Mouse (Mus musculus) hindbrain, postnatal 0 days (tissue): ENCODE measurements around the gene Cfap70. TPM values are rescaled to one million over a fixed set of nuclear protein-coding genes. Genes with fewer than 3 reads are reported as not detected.
A peak's percentile ranks its signal among the peaks of the same experiment; 100 is the strongest.

Source experiments
- ATAC-seq: fragments of 200-750 bp; cut with Nextera tagmentation; 2 replicates; pipeline ENCODE4 v1.8.0; 2017; ENCODE audit warnings: mild to moderate bottlenecking, moderate TSS enrichment, moderate library complexity
- DNase-seq: peaks from one replicate; pipeline ENCODE4 v3.0.0-alpha.2; 2015; ENCODE audit warnings: low spot score
- H3K27ac ChIP-seq: fragments of 300-500 bp; sonication (generic); 2 replicates; pipeline ENCODE4 v1.5.1; 2014; ENCODE audit warnings: mild to moderate bottlenecking
- H3K27me3 ChIP-seq: fragments of 300-500 bp; sonication (generic); 2 replicates; pipeline ENCODE4 v1.6.1; 2014; ENCODE audit warnings: low read length, mixed read lengths; ENCODE audit not compliant: insufficient read depth
- H3K36me3 ChIP-seq: fragments of 300-500 bp; sonication (generic); 2 replicates; pipeline ENCODE4 v1.6.1; 2014; ENCODE audit warnings: low read length, mixed read lengths; ENCODE audit not compliant: insufficient read depth
- H3K4me1 ChIP-seq: fragments of 300-500 bp; sonication (generic); 2 replicates; pipeline ENCODE4 v1.6.1; 2014; ENCODE audit warnings: antibody characterized with exemption, low read length, mixed read lengths; ENCODE audit not compliant: insufficient read depth
- H3K4me2 ChIP-seq: fragments of 300-500 bp; sonication (generic); 2 replicates; pipeline ENCODE4 v1.6.1; 2014; ENCODE audit warnings: low read depth, mild to moderate bottlenecking, low read length, moderate library complexity, mixed read lengths
- H3K4me3 ChIP-seq: fragments of 300-500 bp; sonication (generic); 2 replicates; pipeline ENCODE4 v1.5.1; 2014; ENCODE audit warnings: low read length
- H3K9ac ChIP-seq: fragments of 300-500 bp; sonication (generic); replicated peaks from 2 replicates; pipeline ENCODE4 v1.6.1; 2014; ENCODE audit warnings: mild to moderate bottlenecking, low read length, moderate library complexity, mixed read lengths
- H3K9me3 ChIP-seq: fragments of 300-500 bp; sonication (generic); 2 replicates; pipeline ENCODE4 v1.6.1; 2016; ENCODE audit warnings: low read length, mixed read lengths
- CTCF ChIP-seq: IDR thresholded peaks from 2 replicates; pipeline ENCODE4 v1.5.1; 2016; ENCODE audit warnings: antibody characterized with exemption, control low read depth, low read depth
- WGBS: fragments of 180-500 bp; shearing (Covaris S2); extraction: QIAGEN DNeasy Blood & Tissue Kit; methylation state at CpG from one replicate; pipeline ENCODE4 v1.1.7; 2014; 5-methylcytosine and 5-hydroxymethylcytosine counted together
- polyA plus RNA-seq: library from polyadenylated mRNA; unstranded; fragments of >200 nt; fragmentation: Nextera tagmentation; extraction: Ambion mirVana; gene quantifications from 2 replicates; pipeline ENCODE4 v1.2.1, GENCODE M21; 2015
- total RNA-seq: library from RNA; depleted of rRNA; stranded (reverse); fragments of >200 nt; gene quantifications from 2 replicates; pipeline ENCODE4 v1.2.3, GENCODE M21; 2014; rRNA removed

The Cfap70 gene
- total and polyA plus RNA-seq, 2 experiments from 2014 or later = 0.31 to 1.8 TPM

GRCm38 (mm10) chr14:20347991-20348541, 104.0 kb downstream of the Cfap70 start, which contains the start of the genes Ecd and Fam149b:
Gene Ecd (minus strand): TSS chr14:20348121.
Gene Fam149b (plus strand): TSS chr14:20348162.
- H3K36me3 ChIP-seq = 0 out of 2 replicates have a peak, but pooled peaks cover 4% of the 10 kb centered on the region
- peak; percentile 99 for ATAC-seq
- peak within 1 kb of the TSS; percentile 94 for H3K27ac ChIP-seq
- peak; percentile 98 for DNase-seq
- peak within 1 kb of the TSS; percentile 86 for H3K4me2 ChIP-seq
- peak within 1 kb of the TSS; percentile 85 for H3K4me3 ChIP-seq
- peak within 1 kb of the TSS; percentile 94 for H3K9ac ChIP-seq
- peaks cover 11% of the 10 kb centered on the region for H3K4me1 ChIP-seq
- under 1% methylated on average over 36 of the region's 42 CpGs for WGBS
- no peaks in the 10 kb centered on the region for H3K9me3 ChIP-seq
- TF ChIP-seq CTCF = peak; percentile 47; the same call in 1 of the 2 replicates
- no peaks in the 10 kb centered on the region for H3K27me3 ChIP-seq

- DNase-seq = no peak
- WGBS = 4% methylated on average over 15 of the region's 15 CpGs
Observed at GRCm38 (mm10) chr14:20347441-20347990, 104.5 kb downstream of the Cfap70 start.

DNA sequence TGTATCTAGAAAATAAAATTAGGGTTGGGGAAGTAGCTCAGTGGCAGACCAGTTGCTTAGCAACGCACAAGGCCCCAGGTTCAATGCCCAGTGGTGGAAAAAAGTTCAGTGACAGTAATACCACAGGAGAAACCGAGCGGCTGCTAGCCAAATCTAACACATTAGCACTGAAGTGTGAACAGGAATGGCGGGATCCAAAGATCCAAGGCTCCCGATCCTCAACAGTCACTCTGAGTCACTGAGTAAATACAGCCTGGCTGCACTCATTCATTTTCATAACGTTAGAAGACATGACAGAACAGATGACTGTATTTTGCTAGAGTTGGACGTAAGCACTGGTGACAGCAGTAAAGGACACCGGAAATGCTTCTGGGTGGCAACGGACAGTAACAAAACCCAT, 106.1 kb downstream of the Cfap70 start:
- ATAC-seq = no peak
- no peak for TF ChIP-seq CTCF
- Histone ChIP-seq H3K9ac (no peak overlapping the region), H3K27ac (no peak overlapping the region), H3K4me1 (peaks cover 11% of the 10 kb centered on the region), H3K9me3 (no peaks in the 10 kb centered on the region), H3K36me3 (0 out of 2 replicates have a peak, but pooled peaks cover 4% of the 10 kb centered on the region), H3K27me3 (no peaks in the 10 kb centered on the region), H3K4me3 (no peak overlapping the region), H3K4me2 (no peak overlapping the region)
- DNase-seq = no peak
- 79% methylated on average over 9 of the region's 9 CpGs for WGBS

More at GRCm38 (mm10) chr14:20347441-20347990, 104.5 kb downstream of the Cfap70 start:
- H3K36me3 ChIP-seq = 0 out of 2 replicates have a peak, but pooled peaks cover 4% of the 10 kb centered on the region
- peaks cover 11% of the 10 kb centered on the region for H3K4me1 ChIP-seq
- peak overlapping the region; percentile 94 for H3K27ac ChIP-seq
- H3K9me3 ChIP-seq = no peaks in the 10 kb centered on the region
- peak; percentile 74 for ATAC-seq
- peak overlapping the region; percentile 94 for H3K9ac ChIP-seq
- H3K27me3 ChIP-seq = no peaks in the 10 kb centered on the region
- H3K4me3 ChIP-seq = peak overlapping the region; percentile 85
- peak overlapping the region; percentile 86 for H3K4me2 ChIP-seq
- no peak for TF ChIP-seq CTCF

Other genes starting within 250 kb of the Cfap70 start
- 0.18 TPM in 1 of 2 replicates, not detected in the other for gene Kcnk16, start 183.0 kb downstream of the Cfap70 start, total RNA-seq
- gene Kcnk16, start 183.0 kb downstream of the Cfap70 start, polyA plus RNA-seq = not detected in 2 replicates
- gene Nudt13, start 157.5 kb downstream of the Cfap70 start, total RNA-seq = 10.3 and 13.4 TPM in 2 replicates
- gene Nudt13, start 157.5 kb downstream of the Cfap70 start, polyA plus RNA-seq = 11.2 and 12.0 TPM in 2 replicates
- gene Ecd, start 104.1 kb downstream of the Cfap70 start, total RNA-seq = 29.8 and 38.6 TPM in 2 replicates
- gene Ecd, start 104.1 kb downstream of the Cfap70 start, polyA plus RNA-seq = 37.3 and 38.4 TPM in 2 replicates
- gene Fam149b, start 104.1 kb downstream of the Cfap70 start, total RNA-seq = 42.1 and 44.4 TPM in 2 replicates
- 25.9 and 28.8 TPM in 2 replicates for gene Fam149b, start 104.1 kb downstream of the Cfap70 start, polyA plus RNA-seq
- gene Dnajc9, start 63.3 kb downstream of the Cfap70 start, total RNA-seq = 29.2 and 44.2 TPM in 2 replicates
- 111 and 114 TPM in 2 replicates for gene Dnajc9, start 63.3 kb downstream of the Cfap70 start, polyA plus RNA-seq
- gene Mrps16, start 58.6 kb downstream of the Cfap70 start, total RNA-seq = 34.7 and 35.4 TPM in 2 replicates
- gene Mrps16, start 58.6 kb downstream of the Cfap70 start, polyA plus RNA-seq = 68.1 and 72.3 TPM in 2 replicates
- gene Anxa7, start 27.9 kb upstream of the Cfap70 start, total RNA-seq = 36.5 and 38.4 TPM in 2 replicates
- gene Anxa7, start 27.9 kb upstream of the Cfap70 start, polyA plus RNA-seq = 19.8 and 20.5 TPM in 2 replicates
- gene Mss51, start 44.7 kb upstream of the Cfap70 start, total RNA-seq = 0.11 and 0.26 TPM in 2 replicates
- gene Mss51, start 44.7 kb upstream of the Cfap70 start, polyA plus RNA-seq = 0.08 and 0.19 TPM in 2 replicates
- gene Ppp3cb, start 94.3 kb upstream of the Cfap70 start, total RNA-seq = 110 and 130 TPM in 2 replicates
- gene Ppp3cb, start 94.3 kb upstream of the Cfap70 start, polyA plus RNA-seq = 94.7 and 97.5 TPM in 2 replicates
- gene Usp54, start 188.8 kb upstream of the Cfap70 start, total RNA-seq = 27.5 and 30.2 TPM in 2 replicates
- gene Usp54, start 188.8 kb upstream of the Cfap70 start, polyA plus RNA-seq = 5.8 and 5.9 TPM in 2 replicates
- 1.4 TPM in 1 of 2 replicates, not detected in the other for gene Myoz1, start 204.3 kb upstream of the Cfap70 start, total RNA-seq
- gene Myoz1, start 204.3 kb upstream of the Cfap70 start, polyA plus RNA-seq = 0.35 TPM in 1 of 2 replicates, not detected in the other
- gene Synpo2l, start 216.1 kb upstream of the Cfap70 start, total RNA-seq = 0.11 and 0.52 TPM in 2 replicates
- gene Synpo2l, start 216.1 kb upstream of the Cfap70 start, polyA plus RNA-seq = 0.20 and 0.23 TPM in 2 replicates
- 166 and 179 TPM in 2 replicates for gene Sec24c, start 222.1 kb upstream of the Cfap70 start, total RNA-seq
- gene Sec24c, start 222.1 kb upstream of the Cfap70 start, polyA plus RNA-seq = 52.5 and 58.7 TPM in 2 replicates
- gene Fut11, start 242.7 kb upstream of the Cfap70 start, total RNA-seq = 18.0 and 19.2 TPM in 2 replicates
- gene Fut11, start 242.7 kb upstream of the Cfap70 start, polyA plus RNA-seq = 24.5 and 26.2 TPM in 2 replicates